Mouse (Mus musculus): ENCODE results near the gene Olfr1480. TPM values are rescaled to one million over a fixed set of nuclear protein-coding genes. Genes with fewer than 3 reads are reported as not detected.

Olfr1480 gene
- polyA plus RNA-seq (2015; fragmentation: Nextera tagmentation; extraction: Ambion mirVana), result not detected in 2 replicates

GRCm38 (mm10) chr19:13527613-13528012, at the start of gene Olfr1480:
TSS of gene Olfr1480 (plus strand) at chr19:13527913.

GRCm38 (mm10) chr19:13480096-13480495, 47.6 kb upstream of the Olfr1480 start, which contains the start of gene Olfr1475:
TSS of gene Olfr1475 (minus strand) at chr19:13480196.

GRCm38 (mm10) chr19:13500246-13500645, 27.5 kb upstream of the Olfr1480 start, which contains the start of gene Olfr1477:
TSS of gene Olfr1477 (plus strand) at chr19:13500546.

Other genes starting within 250 kb of the Olfr1480 start
- gene Olfr1465, start 212.4 kb upstream of the Olfr1480 start, polyA plus RNA-seq (2015; fragmentation: Nextera tagmentation; extraction: Ambion mirVana), result not detected in 2 replicates
- not detected in 2 replicates for gene Olfr1466, start 189.1 kb upstream of the Olfr1480 start, polyA plus RNA-seq (2015; fragmentation: Nextera tagmentation; extraction: Ambion mirVana)
- gene Olfr1467, start 165.7 kb upstream of the Olfr1480 start, polyA plus RNA-seq (2015; fragmentation: Nextera tagmentation; extraction: Ambion mirVana), result not detected in 2 replicates
- not detected in 2 replicates for gene Olfr1469, start 120.1 kb upstream of the Olfr1480 start, polyA plus RNA-seq (2015; fragmentation: Nextera tagmentation; extraction: Ambion mirVana)
- gene Olfr1471, start 84.5 kb upstream of the Olfr1480 start, polyA plus RNA-seq (2015; fragmentation: Nextera tagmentation; extraction: Ambion mirVana), result not detected in 2 replicates
- not detected in 2 replicates for gene Olfr1472, start 71.8 kb upstream of the Olfr1480 start, polyA plus RNA-seq (2015; fragmentation: Nextera tagmentation; extraction: Ambion mirVana)
- gene Olfr1474, start 58.3 kb upstream of the Olfr1480 start, polyA plus RNA-seq (2015; fragmentation: Nextera tagmentation; extraction: Ambion mirVana), result not detected in 2 replicates
- gene Olfr1475, start 47.7 kb upstream of the Olfr1480 start, polyA plus RNA-seq (2015; fragmentation: Nextera tagmentation; extraction: Ambion mirVana), result not detected in 2 replicates
- gene Olfr1477, start 27.4 kb upstream of the Olfr1480 start, polyA plus RNA-seq (2015; fragmentation: Nextera tagmentation; extraction: Ambion mirVana), result not detected in 2 replicates
- gene Olfr1484, start 55.6 kb downstream of the Olfr1480 start, polyA plus RNA-seq (2015; fragmentation: Nextera tagmentation; extraction: Ambion mirVana), result not detected in 2 replicates
- gene Olfr1487, start 89.5 kb downstream of the Olfr1480 start, polyA plus RNA-seq (2015; fragmentation: Nextera tagmentation; extraction: Ambion mirVana), result not detected in 2 replicates
- gene Olfr1489, start 103.7 kb downstream of the Olfr1480 start, polyA plus RNA-seq (2015; fragmentation: Nextera tagmentation; extraction: Ambion mirVana), result not detected in 2 replicates
- not detected in 2 replicates for gene Olfr1490, start 123.2 kb downstream of the Olfr1480 start, polyA plus RNA-seq (2015; fragmentation: Nextera tagmentation; extraction: Ambion mirVana)
- not detected in 2 replicates for gene Olfr1491, start 169.4 kb downstream of the Olfr1480 start, polyA plus RNA-seq (2015; fragmentation: Nextera tagmentation; extraction: Ambion mirVana)
- gene Olfr1493-ps1, start 195.4 kb downstream of the Olfr1480 start, polyA plus RNA-seq (2015; fragmentation: Nextera tagmentation; extraction: Ambion mirVana), result not detected in 2 replicates
- not detected in 2 replicates for gene Olfr1494, start 211.8 kb downstream of the Olfr1480 start, polyA plus RNA-seq (2015; fragmentation: Nextera tagmentation; extraction: Ambion mirVana)
- gene Olfr1495, start 236.7 kb downstream of the Olfr1480 start, polyA plus RNA-seq (2015; fragmentation: Nextera tagmentation; extraction: Ambion mirVana), result not detected in 2 replicates
- gene Olfr1496, start 250.0 kb downstream of the Olfr1480 start, polyA plus RNA-seq (2015; fragmentation: Nextera tagmentation; extraction: Ambion mirVana), result not detected in 2 replicates